Mouse (Mus musculus): ENCODE data around the gene Det1. TPM values are rescaled to one million over a fixed set of nuclear protein-coding genes. Genes with fewer than 3 reads are reported as not detected.

Gene Det1
- polyA plus RNA-seq, 1 experiment, result 0.20 TPM

DNA sequence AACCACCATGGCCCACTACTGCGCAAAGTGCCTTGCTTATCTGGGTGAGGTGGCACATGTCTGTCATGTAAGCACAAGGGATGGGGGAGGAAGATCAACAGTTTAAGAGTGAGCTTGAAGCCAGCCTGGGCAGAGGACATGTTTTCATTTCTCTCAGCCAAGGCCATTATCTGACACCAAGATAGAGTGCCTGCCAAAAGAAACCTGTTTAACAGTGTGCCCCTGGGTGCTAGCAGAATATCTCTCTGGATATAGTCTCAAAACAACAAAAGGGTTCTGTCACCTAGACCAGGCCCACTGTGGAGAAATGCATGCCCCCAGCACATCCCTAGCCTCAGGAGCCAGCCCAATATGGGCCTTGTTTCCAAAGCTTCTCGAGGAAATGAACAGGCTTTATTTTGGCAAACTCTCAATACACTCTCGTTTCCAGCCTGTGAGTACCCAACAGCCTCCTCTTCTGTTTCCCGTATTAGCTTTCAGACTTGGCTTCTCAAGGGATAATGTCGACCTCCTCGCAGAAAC, 52.4 kb downstream of the Det1 start:
- H3K27me3 ChIP-seq (ENCODE audit: control insufficient read depth), result no peaks in the 10 kb centered on the region
- no peak overlapping the region for H3K4me3 ChIP-seq (replicated peaks)
- TF ChIP-seq TAL1 (IDR thresholded peaks at IDR 0.05; ENCODE audit: low read length) (no peak), GATA1 (IDR thresholded peaks at IDR 0.05; ENCODE audit: low read length) (no peak)
- peaks cover 55% of the 10 kb centered on the region for H3K36me3 ChIP-seq (ENCODE audit: control insufficient read depth)
- H3K9me3 ChIP-seq (ENCODE audit: control insufficient read depth, low read length), result no peaks in the 10 kb centered on the region
- H3K4me1 ChIP-seq (ENCODE audit: control insufficient read depth), result peaks cover 66% of the 10 kb centered on the region

DNA sequence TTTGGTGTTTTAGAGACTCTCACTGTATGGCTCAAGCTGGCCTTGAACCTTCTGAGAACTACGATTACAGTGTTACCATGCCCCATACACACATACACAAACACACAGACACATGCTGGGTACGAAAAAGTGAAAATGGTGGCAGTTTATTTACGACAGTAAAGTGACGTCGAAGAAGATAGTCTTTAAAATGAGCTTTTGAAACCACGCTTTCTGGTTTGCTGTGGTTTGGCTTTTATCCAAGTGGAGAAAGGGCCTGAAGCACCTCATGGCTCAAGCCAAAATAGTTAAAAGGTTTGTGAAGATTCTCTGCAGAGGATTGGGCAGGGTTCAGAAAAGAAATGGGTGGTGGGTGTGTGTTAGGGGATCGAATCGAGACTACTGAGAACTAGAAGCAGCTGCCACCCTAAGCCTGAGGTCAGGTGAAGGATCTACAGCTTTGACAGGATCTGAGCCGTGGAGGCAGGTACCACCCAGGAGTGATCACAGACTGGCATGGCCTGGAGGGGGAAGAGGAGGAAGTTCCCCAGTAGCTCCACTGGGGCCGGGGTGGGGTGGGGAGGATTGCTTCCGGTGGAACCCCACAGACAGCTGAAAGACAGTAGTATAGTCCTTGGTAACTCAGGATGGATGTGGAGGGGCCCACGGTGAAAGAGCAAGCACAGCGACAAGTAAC, 53.0 kb downstream of the Det1 start:
- Histone ChIP-seq H3K4me1 (ENCODE audit: control insufficient read depth) (peaks cover 60% of the 10 kb centered on the region), H3K9me3 (ENCODE audit: control insufficient read depth, low read length) (no peaks in the 10 kb centered on the region), H3K27me3 (ENCODE audit: control insufficient read depth) (no peaks in the 10 kb centered on the region), H3K4me3 (replicated peaks) (no peak overlapping the region), H3K36me3 (ENCODE audit: control insufficient read depth) (peaks cover 61% of the 10 kb centered on the region)
- TF ChIP-seq TAL1 (IDR thresholded peaks at IDR 0.05; ENCODE audit: low read length) (no peak), GATA1 (IDR thresholded peaks at IDR 0.05; ENCODE audit: low read length) (no peak)

DNA sequence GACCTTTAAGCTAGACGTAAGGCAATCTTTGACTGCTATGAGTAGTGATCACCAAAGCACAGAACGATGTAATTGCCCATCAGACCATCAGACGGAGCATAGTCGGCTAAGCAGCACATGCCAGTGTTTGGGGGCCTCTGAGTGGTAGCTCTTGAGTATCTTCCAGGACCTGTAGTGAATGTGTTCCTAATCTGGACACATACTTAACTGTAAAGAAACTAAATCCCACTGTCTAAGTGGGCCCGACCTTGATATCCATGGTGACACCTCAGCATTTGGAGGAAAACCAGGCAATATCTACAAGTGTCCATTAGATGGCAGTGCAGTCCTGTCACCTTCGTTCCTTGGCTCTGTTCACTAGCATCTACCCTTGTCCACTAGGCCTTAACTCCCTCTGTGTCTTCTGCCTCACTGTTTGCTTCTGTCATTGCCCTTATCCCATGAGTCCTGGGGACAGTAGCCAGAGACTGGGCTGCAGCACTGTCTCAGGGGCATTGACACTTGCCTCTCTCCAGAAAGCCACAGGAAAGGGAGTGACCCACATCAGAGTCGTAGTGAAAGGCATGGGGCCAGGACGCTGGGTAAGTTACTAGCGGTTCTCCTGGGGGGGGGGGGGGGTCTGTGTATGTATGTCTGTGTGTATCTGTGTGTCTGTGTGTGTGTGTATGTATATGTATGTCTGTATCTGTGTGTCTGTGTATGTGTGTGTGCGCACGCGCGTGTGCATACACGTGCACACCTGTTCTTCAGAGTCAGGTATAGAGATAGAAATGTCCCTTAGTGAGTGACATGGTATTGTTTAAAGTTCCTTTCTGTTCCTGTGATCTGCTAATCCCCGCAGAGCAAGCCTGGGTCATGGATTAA, 55.5 kb downstream of the Det1 start:
- Histone ChIP-seq H3K4me3 (replicated peaks) (no peak overlapping the region), H3K4me1 (ENCODE audit: control insufficient read depth) (peaks cover 48% of the 10 kb centered on the region), H3K36me3 (ENCODE audit: control insufficient read depth) (peaks cover 82% of the 10 kb centered on the region), H3K9me3 (ENCODE audit: control insufficient read depth, low read length) (no peaks in the 10 kb centered on the region), H3K27me3 (ENCODE audit: control insufficient read depth) (no peaks in the 10 kb centered on the region)
- TF ChIP-seq TAL1 (IDR thresholded peaks at IDR 0.05; ENCODE audit: low read length), result no peak
- no peak for TF ChIP-seq GATA1 (IDR thresholded peaks at IDR 0.05; ENCODE audit: low read length)

DNA sequence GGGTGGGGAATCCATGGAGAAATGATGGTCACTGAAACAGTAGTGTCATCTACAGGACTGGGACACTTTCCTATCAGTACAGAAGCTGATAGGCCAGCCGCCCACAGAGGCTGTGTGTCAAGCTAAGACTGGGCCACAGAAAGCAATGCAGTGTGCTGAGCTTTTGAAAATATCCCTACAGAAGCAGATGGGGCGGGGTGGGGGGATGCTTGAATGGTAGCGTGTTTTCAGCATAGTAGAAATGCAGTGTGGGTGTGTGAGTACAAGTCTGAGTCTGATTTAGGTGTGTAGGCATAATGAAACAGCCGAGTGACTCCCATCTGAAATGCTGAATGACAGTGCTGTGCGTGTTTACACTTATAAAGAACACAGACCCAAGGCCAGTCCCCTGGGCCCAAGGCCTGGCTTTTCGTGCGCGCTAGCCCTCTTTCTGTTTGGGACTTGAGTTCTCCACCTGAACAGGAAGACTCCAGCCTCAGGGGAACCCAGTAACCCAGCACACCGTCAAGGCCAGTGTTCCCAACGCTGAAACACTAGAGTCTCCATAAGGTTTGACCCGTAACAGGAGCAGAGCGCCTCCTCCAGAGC, 59.2 kb downstream of the Det1 start:
- Histone ChIP-seq H3K4me1 (ENCODE audit: control insufficient read depth) (peaks cover 32% of the 10 kb centered on the region), H3K4me3 (replicated peaks) (no peak overlapping the region), H3K36me3 (ENCODE audit: control insufficient read depth) (peaks cover 83% of the 10 kb centered on the region), H3K9me3 (ENCODE audit: control insufficient read depth, low read length) (no peaks in the 10 kb centered on the region), H3K27me3 (ENCODE audit: control insufficient read depth) (no peaks in the 10 kb centered on the region)
- no peak for TF ChIP-seq GATA1 (IDR thresholded peaks at IDR 0.05; ENCODE audit: low read length)
- no peak for TF ChIP-seq TAL1 (IDR thresholded peaks at IDR 0.05; ENCODE audit: low read length)

DNA sequence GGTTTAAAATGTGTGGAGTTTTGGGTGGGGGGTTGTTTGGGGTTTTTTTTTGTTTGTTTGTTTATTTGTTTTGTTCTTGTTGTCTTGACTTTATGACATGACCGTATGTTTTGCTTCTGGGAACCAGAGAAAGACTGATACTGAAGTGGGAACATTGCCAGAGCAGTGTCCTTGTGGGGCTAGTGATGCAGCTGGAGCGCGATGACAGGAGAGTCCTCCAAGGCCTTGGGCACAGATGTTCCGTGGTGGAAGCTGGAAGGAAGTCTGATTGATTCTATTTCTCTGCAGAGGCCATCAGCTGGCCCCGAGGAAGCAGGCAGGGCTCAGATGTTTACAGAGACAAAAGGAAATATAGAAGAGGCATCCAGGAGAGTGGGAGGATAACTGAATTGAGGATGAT, 61.2 kb downstream of the Det1 start:
- H3K36me3 ChIP-seq (ENCODE audit: control insufficient read depth), result peaks cover 68% of the 10 kb centered on the region
- TF ChIP-seq TAL1 (IDR thresholded peaks at IDR 0.05; ENCODE audit: low read length) (no peak), GATA1 (IDR thresholded peaks at IDR 0.05; ENCODE audit: low read length) (no peak)
- H3K9me3 ChIP-seq (ENCODE audit: control insufficient read depth, low read length), result no peaks in the 10 kb centered on the region
- H3K4me3 ChIP-seq (replicated peaks), result no peak overlapping the region
- H3K27me3 ChIP-seq (ENCODE audit: control insufficient read depth), result no peaks in the 10 kb centered on the region
- H3K4me1 ChIP-seq (ENCODE audit: control insufficient read depth), result peaks cover 44% of the 10 kb centered on the region

DNA sequence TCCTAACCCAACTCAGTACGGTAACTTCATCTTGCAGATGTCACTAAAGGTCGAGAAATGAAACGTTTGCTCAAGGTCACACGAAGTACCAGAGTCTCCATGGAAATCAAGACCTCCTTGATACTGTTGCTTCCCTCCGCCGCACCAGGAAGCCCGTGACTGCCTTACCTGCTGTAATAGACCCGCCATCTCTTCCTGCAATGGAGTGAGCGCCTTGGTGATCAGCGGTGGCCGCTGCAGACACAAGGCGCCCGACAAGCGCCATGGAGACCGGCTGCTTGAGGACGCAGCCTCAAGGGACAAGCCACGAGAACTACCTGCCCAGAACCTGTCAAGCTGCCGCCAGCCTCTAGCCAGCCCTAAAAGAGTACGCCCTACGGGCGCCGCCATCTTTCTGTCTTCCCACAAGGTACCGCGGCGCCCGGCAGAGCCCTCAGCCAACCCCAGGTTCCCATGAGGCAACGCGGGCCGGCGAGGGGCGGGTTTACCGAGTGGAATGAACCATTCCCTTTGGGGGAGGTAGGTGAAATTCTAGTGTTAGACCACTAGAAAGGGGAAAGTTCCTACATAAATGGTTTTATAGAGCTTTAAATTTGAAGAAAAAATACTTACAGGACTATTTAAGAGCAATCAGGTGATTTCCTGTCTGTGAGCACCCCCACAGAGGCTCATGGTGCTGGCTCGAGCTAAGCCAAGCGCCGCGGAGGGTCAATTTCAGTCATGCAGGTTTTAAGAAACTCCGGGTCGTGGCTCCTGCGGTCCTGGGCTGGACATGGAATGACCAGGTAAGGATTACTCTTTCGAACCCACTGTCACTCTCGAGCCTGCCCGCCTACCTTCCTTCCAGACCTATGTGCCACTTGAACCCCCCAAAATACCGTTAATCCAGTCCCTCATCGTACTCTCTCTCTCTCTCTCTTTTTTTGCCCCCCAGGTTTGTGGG, 64.2 kb downstream of the Det1 start, which contains the start of the genes Mrps11 and Mrpl46:
TSS of gene Mrps11 (plus strand) at position 481 of the 943 bp plus-strand sequence.
TSS of gene Mrpl46 (minus strand) at position 893 of the 943 bp plus-strand sequence.
- Histone ChIP-seq H3K4me3 (replicated peaks) (peak within 1 kb of the TSS; percentile 72), H3K27me3 (ENCODE audit: control insufficient read depth) (no peaks in the 10 kb centered on the region), H3K36me3 (ENCODE audit: control insufficient read depth) (peaks cover 66% of the 10 kb centered on the region), H3K4me1 (ENCODE audit: control insufficient read depth) (peaks cover 39% of the 10 kb centered on the region), H3K9me3 (ENCODE audit: control insufficient read depth, low read length) (no peaks in the 10 kb centered on the region)
- TF ChIP-seq GATA1 (IDR thresholded peaks at IDR 0.05; ENCODE audit: low read length), result no peak
- TF ChIP-seq TAL1 (IDR thresholded peaks at IDR 0.05; ENCODE audit: low read length), result no peak

DNA sequence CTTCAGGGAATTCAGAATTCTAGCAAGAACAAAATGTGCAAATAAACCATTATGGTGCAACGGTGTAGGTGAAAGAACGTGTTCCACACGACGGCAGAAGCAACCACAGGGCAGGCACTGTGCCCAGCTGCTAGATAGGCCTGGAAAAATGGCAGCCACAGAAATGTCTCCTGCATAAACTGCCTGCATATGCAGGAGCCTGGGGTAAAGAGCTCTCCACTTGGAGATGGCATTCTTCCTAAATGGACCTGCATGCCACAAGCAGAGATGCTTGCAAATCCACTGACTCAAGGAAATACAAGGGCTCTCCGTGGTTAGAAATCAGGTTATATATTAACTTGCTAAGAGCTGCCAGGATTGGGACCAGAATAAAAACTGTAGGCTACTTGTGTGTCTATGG, 68.3 kb downstream of the Det1 start:
- Histone ChIP-seq H3K4me3 (replicated peaks) (no peak overlapping the region), H3K27me3 (ENCODE audit: control insufficient read depth) (no peaks in the 10 kb centered on the region), H3K9me3 (ENCODE audit: control insufficient read depth, low read length) (no peaks in the 10 kb centered on the region), H3K36me3 (ENCODE audit: control insufficient read depth) (peaks cover 71% of the 10 kb centered on the region), H3K4me1 (ENCODE audit: control insufficient read depth) (peaks cover 18% of the 10 kb centered on the region)
- TF ChIP-seq GATA1 (IDR thresholded peaks at IDR 0.05; ENCODE audit: low read length), result no peak
- no peak for TF ChIP-seq TAL1 (IDR thresholded peaks at IDR 0.05; ENCODE audit: low read length)

Other genes starting within 250 kb of the Det1 start
- 0.05 TPM in 1 of 2 replicates, not detected in the other for gene Ntrk3, start 109.3 kb downstream of the Det1 start, polyA plus RNA-seq (2012)
- gene Mrps11, start 64.1 kb downstream of the Det1 start, polyA plus RNA-seq (2012), result 10.2 and 12.8 TPM in 2 replicates
- gene Mrpl46, start 63.7 kb downstream of the Det1 start, polyA plus RNA-seq (2012), result 1.5 and 1.8 TPM in 2 replicates
- 2.4 and 2.5 TPM in 2 replicates for gene Aen, start 48.6 kb upstream of the Det1 start, polyA plus RNA-seq (2012)
- gene Isg20, start 66.2 kb upstream of the Det1 start, polyA plus RNA-seq (2012), result 26.9 and 29.5 TPM in 2 replicates
- 0.01 TPM in 1 of 2 replicates, not detected in the other for gene Acan, start 206.2 kb upstream of the Det1 start, polyA plus RNA-seq (2012)

Measured in erythroblast, embryonic 14.5 days (primary cell).